Mouse (Mus musculus) embryo, embryonic 11.5 days (tissue): Measurements from ENCODE around the gene Cwc27.
A peak's percentile ranks its signal among the peaks of the same experiment; 100 is the strongest.

ENCODE experiments used
- DNase-seq: peaks from one replicate; pipeline ENCODE4 v3.0.0-alpha.2; 2012; ENCODE audit warnings: low read depth, low spot score

Cwc27 gene

GRCm38 (mm10) chr13:104779104-104779670 lies 37.8 kb downstream of the Cwc27 start:
- no peak for DNase-seq

GRCm38 (mm10) chr13:104763193-104763592 lies 53.7 kb downstream of the Cwc27 start:
- no peak for DNase-seq

- DNase-seq, result no peak
These were observed 54.5 kb downstream of the Cwc27 start for GRCm38 (mm10) chr13:104762401-104762800.

- DNase-seq, result no peak
These were observed 57.6 kb downstream of the Cwc27 start for GRCm38 (mm10) chr13:104759381-104759780.

- no peak for DNase-seq
These were observed 69.9 kb downstream of the Cwc27 start for GRCm38 (mm10) chr13:104747032-104747431.

GRCm38 (mm10) chr13:104742866-104743265 lies 74.1 kb downstream of the Cwc27 start:
- peak; percentile 83 for DNase-seq

GRCm38 (mm10) chr13:104729261-104730046 lies 87.5 kb downstream of the Cwc27 start:
- no peak for DNase-seq

GRCm38 (mm10) chr13:104727681-104728080 lies 89.3 kb downstream of the Cwc27 start:
- DNase-seq, result no peak

GRCm38 (mm10) chr13:104720133-104720532 lies 96.8 kb downstream of the Cwc27 start:
- DNase-seq, result no peak

GRCm38 (mm10) chr13:104694612-104695355 lies 122.2 kb downstream of the Cwc27 start:
- peak; percentile 40 for DNase-seq

GRCm38 (mm10) chr13:104692710-104693109 lies 124.2 kb downstream of the Cwc27 start:
- no peak for DNase-seq

GRCm38 (mm10) chr13:104685537-104685936 lies 131.4 kb downstream of the Cwc27 start:
- no peak for DNase-seq

- no peak for DNase-seq
These were observed 132.5 kb downstream of the Cwc27 start for GRCm38 (mm10) chr13:104684361-104685011.

GRCm38 (mm10) chr13:104681212-104681611 lies 135.7 kb downstream of the Cwc27 start:
- DNase-seq, result no peak

GRCm38 (mm10) chr13:104661188-104661587 lies 155.8 kb downstream of the Cwc27 start:
- no peak for DNase-seq

GRCm38 (mm10) chr13:104660042-104660680 lies 156.8 kb downstream of the Cwc27 start:
- no peak for DNase-seq

- no peak for DNase-seq
These were observed 160.2 kb downstream of the Cwc27 start for GRCm38 (mm10) chr13:104656666-104657272.

GRCm38 (mm10) chr13:104655137-104655536 lies 161.8 kb downstream of the Cwc27 start:
- no peak for DNase-seq

GRCm38 (mm10) chr13:104651763-104652162 lies 165.2 kb downstream of the Cwc27 start:
- DNase-seq, result no peak

- no peak for DNase-seq
These were observed 166.3 kb downstream of the Cwc27 start for GRCm38 (mm10) chr13:104650654-104651053.

- DNase-seq, result no peak
These were observed 166.8 kb downstream of the Cwc27 start for GRCm38 (mm10) chr13:104650145-104650544.
